Mouse (Mus musculus) small intestine, adult 2 months (tissue): ENCODE data around the gene Gxylt1. TPM values are rescaled to one million over a fixed set of nuclear protein-coding genes. Genes with fewer than 3 reads are reported as not detected.
"Not testable (repeated sequence)": the region's sequence is repeated elsewhere in the genome, so short reads cannot be mapped to it uniquely, and the experiment has no call there.

Source experiments
- H3K27ac ChIP-seq: fragments of 200-500 bp; 2 replicates; pipeline ENCODE4 v1.5.1; 2012; ENCODE audit warnings: low read depth, low read length, control low read depth, inconsistent platforms; ENCODE audit not compliant: insufficient read depth
- H3K27me3 ChIP-seq: fragments of 200-500 bp; 2 replicates; pipeline ENCODE4 v1.6.1; 2012; ENCODE audit warnings: mild to moderate bottlenecking, moderate library complexity, low read length, inconsistent platforms; ENCODE audit not compliant: control insufficient read depth, insufficient read depth
- H3K36me3 ChIP-seq: fragments of 200-500 bp; 2 replicates; pipeline ENCODE4 v1.6.1; 2012; ENCODE audit warnings: mild to moderate bottlenecking, low read length, control low read depth, inconsistent platforms; ENCODE audit not compliant: control insufficient read depth, insufficient read depth
- H3K4me1 ChIP-seq: fragments of 200-500 bp; 2 replicates; pipeline ENCODE4 v1.6.1; 2012; ENCODE audit warnings: low read length, inconsistent platforms, mixed read lengths; ENCODE audit not compliant: control insufficient read depth, insufficient read depth, insufficient read length
- H3K4me3 ChIP-seq: fragments of 200-500 bp; 2 replicates; pipeline ENCODE4 v1.5.1; 2012; ENCODE audit warnings: low read depth, mild to moderate bottlenecking, control low read depth, inconsistent platforms, low read length, moderate library complexity
- CTCF ChIP-seq: fragments of 200-500 bp; IDR thresholded peaks from 2 replicates; pipeline ENCODE4 v1.5.1; 2012; ENCODE audit warnings: low read depth, mild to moderate bottlenecking, control low read depth, inconsistent platforms, low read length, moderate library complexity, mixed read lengths; ENCODE audit not compliant: insufficient replicate concordance, insufficient read length; ENCODE audit errors: extremely low read depth
- POLR2A ChIP-seq: fragments of 200-500 bp; IDR thresholded peaks from 2 replicates; pipeline ENCODE4 v1.6.1; 2012; ENCODE audit warnings: low read depth, mild to moderate bottlenecking, control low read depth, inconsistent platforms, low read length, moderate library complexity
- WGBS: fragments of 180-500 bp; shearing (Covaris S2); methylation state at CpG from one replicate; pipeline ENCODE4 v1.1.7; 2018; 5-methylcytosine and 5-hydroxymethylcytosine counted together
- polyA plus RNA-seq: library from polyadenylated mRNA; depleted of rRNA; stranded (reverse); fragments of >200 nt; gene quantifications from 2 replicates; pipeline ENCODE4 v1.2.3, GENCODE M21; 2012; rRNA removed

The Gxylt1 gene
- 0.41 and 0.96 TPM in 2 replicates for polyA plus RNA-seq

GRCm38 (mm10) chr15:93274679-93275583, at the start of gene Gxylt1:
Gxylt1 (minus strand) TSS chr15:93275179.
- 1% methylated on average over 82 of the region's 93 CpGs for WGBS

GRCm38 (mm10) chr15:93318781-93319180, 43.8 kb upstream of the Gxylt1 start:
- Histone ChIP-seq H3K4me1 (no peaks in the 10 kb centered on the region; the same call in none of the 2 replicates), H3K4me3 (no peak overlapping the region), H3K27ac (no peak overlapping the region), H3K36me3 (no peaks in the 10 kb centered on the region), H3K27me3 (no peaks in the 10 kb centered on the region)
- 48% methylated on average over 1 of the region's 1 CpGs for WGBS
- TF ChIP-seq CTCF (no peak), POLR2A (no peak)

More at GRCm38 (mm10) chr15:93274679-93275583, at the start of gene Gxylt1:
- TF ChIP-seq POLR2A (peak; percentile 89; the same call in 1 of the 2 replicates), CTCF (no peak)
- Histone ChIP-seq H3K36me3 (no peaks in the 10 kb centered on the region), H3K4me1 (peaks cover 9% of the 10 kb centered on the region), H3K4me3 (peak within 1 kb of the TSS; percentile 93), H3K27ac (peak within 1 kb of the TSS; percentile 61), H3K27me3 (no peaks in the 10 kb centered on the region)

- not testable (repeated sequence) for H3K27me3 ChIP-seq, H3K4me1 ChIP-seq, H3K27ac ChIP-seq, H3K4me3 ChIP-seq, H3K36me3 ChIP-seq
- WGBS: 96% methylated on average over 4 of the region's 4 CpGs
These were observed 35.3 kb upstream of the Gxylt1 start for GRCm38 (mm10) chr15:93310304-93310703.

- no peak overlapping the region for H3K27ac ChIP-seq
- H3K36me3 ChIP-seq: no peaks in the 10 kb centered on the region
- no peaks in the 10 kb centered on the region for H3K27me3 ChIP-seq
- WGBS: 70% methylated on average over 2 of the region's 2 CpGs
- TF ChIP-seq CTCF: no peak
- no peak overlapping the region for H3K4me3 ChIP-seq
- no peaks in the 10 kb centered on the region for H3K4me1 ChIP-seq
These were observed 23.2 kb upstream of the Gxylt1 start for GRCm38 (mm10) chr15:93298197-93298596.

- TF ChIP-seq POLR2A (no peak), CTCF (no peak)
- no peak overlapping the region for H3K27ac ChIP-seq
- H3K27me3 ChIP-seq: no peaks in the 10 kb centered on the region
- H3K4me3 ChIP-seq: no peak overlapping the region
- whole genome bisulfite sequencing: 72% methylated on average over 11 of the region's 11 CpGs
- H3K36me3 ChIP-seq: no peaks in the 10 kb centered on the region
- H3K4me1 ChIP-seq: no peaks in the 10 kb centered on the region
These were observed 19.5 kb upstream of the Gxylt1 start for GRCm38 (mm10) chr15:93294483-93294882.

- WGBS: 89% methylated on average over 4 of the region's 4 CpGs
- Histone ChIP-seq H3K4me3 (no peak overlapping the region), H3K27ac (no peak overlapping the region), H3K27me3 (no peaks in the 10 kb centered on the region), H3K4me1 (no peaks in the 10 kb centered on the region; the same call in 1 of the 2 replicates), H3K36me3 (peaks cover 5% of the 10 kb centered on the region)
- no peak for TF ChIP-seq CTCF
- no peak for TF ChIP-seq POLR2A
These were observed 13.3 kb upstream of the Gxylt1 start for GRCm38 (mm10) chr15:93288321-93288720.

GRCm38 (mm10) chr15:93287628-93288027, 12.6 kb upstream of the Gxylt1 start:
- Histone ChIP-seq H3K36me3 (peaks cover 5% of the 10 kb centered on the region), H3K4me1 (no peaks in the 10 kb centered on the region; the same call in 1 of the 2 replicates), H3K27me3 (no peaks in the 10 kb centered on the region), H3K27ac (no peak overlapping the region), H3K4me3 (no peak overlapping the region)
- no peak for TF ChIP-seq POLR2A
- no peak for TF ChIP-seq CTCF
- 75% methylated on average over 2 of the region's 2 CpGs for WGBS

- peaks cover 5% of the 10 kb centered on the region for H3K36me3 ChIP-seq
These were observed 10.3 kb upstream of the Gxylt1 start for GRCm38 (mm10) chr15:93285244-93285643.

More at GRCm38 (mm10) chr15:93285244-93285643, 10.3 kb upstream of the Gxylt1 start:
- H3K4me3 ChIP-seq: no peak overlapping the region
- no peak overlapping the region for H3K27ac ChIP-seq
- H3K27me3 ChIP-seq: no peaks in the 10 kb centered on the region
- WGBS: 86% methylated on average over 15 of the region's 15 CpGs
- H3K4me1 ChIP-seq: no peaks in the 10 kb centered on the region; the same call in 1 of the 2 replicates
- TF ChIP-seq CTCF: no peak
- no peak for TF ChIP-seq POLR2A
